Mouse (Mus musculus) layer of hippocampus, adult 11-12 months (tissue): Measurements from ENCODE around the gene Nup210.

ENCODE experiments used
- DNase-seq: peaks from one replicate; pipeline ENCODE4 v3.0.0; 2022; ENCODE audit warnings: low spot score

Gene Nup210

DNA sequence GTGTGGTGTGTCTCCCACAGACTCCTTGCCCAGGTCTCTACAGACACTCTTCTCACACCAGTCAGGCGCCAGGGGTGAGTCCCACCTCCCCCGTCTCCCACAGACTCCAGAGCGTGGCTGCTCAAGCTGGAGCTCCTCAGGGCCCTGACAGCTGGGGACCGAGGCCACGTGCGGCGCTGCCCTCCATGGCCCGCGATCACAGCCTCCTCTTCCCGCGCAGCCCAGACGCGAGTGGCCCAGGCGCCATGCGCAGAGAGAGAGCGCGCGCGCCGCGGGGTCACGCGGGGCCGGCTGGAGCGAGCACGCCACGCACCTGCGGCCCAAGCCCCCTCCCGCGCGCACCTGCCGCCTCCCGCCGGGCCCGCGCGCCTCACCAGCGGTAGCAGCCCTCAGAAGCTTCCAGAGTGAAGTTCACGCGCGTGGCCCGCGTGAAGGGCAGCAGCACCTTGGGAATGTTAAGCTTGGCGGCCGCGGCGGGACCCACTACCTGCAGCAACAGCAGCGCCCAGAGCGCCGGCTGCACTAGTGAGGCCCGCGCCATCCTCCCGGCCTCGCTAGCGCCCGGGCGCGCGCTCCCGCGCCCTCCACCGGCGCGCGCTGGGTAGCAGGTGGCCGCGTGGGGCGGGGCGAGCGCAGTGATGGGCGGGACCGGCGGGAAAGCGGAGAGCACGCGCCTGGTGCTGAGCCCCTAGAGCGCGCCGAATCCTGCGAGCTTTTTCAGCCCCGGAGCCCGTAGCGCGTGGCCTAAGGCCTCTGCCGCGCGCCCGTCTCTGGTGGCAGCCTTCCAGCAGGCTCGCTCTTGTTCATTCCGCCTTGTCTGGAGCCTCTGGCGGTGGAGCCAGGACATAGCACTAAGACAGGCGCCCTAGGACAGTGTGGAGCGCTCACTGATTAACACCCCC lies at the start of gene Nup210:
Gene Nup210, minus strand, starts transcription at position 586 of the 902 bp plus-strand sequence.
- peak; percentile 98 for DNase-seq

GRCm38 (mm10) chr6:91165210-91165609 lies 48.6 kb upstream of the Nup210 start:
- peak; percentile 86 for DNase-seq

GRCm38 (mm10) chr6:91164584-91164983 lies 48.0 kb upstream of the Nup210 start:
- DNase-seq, result no peak

DNA sequence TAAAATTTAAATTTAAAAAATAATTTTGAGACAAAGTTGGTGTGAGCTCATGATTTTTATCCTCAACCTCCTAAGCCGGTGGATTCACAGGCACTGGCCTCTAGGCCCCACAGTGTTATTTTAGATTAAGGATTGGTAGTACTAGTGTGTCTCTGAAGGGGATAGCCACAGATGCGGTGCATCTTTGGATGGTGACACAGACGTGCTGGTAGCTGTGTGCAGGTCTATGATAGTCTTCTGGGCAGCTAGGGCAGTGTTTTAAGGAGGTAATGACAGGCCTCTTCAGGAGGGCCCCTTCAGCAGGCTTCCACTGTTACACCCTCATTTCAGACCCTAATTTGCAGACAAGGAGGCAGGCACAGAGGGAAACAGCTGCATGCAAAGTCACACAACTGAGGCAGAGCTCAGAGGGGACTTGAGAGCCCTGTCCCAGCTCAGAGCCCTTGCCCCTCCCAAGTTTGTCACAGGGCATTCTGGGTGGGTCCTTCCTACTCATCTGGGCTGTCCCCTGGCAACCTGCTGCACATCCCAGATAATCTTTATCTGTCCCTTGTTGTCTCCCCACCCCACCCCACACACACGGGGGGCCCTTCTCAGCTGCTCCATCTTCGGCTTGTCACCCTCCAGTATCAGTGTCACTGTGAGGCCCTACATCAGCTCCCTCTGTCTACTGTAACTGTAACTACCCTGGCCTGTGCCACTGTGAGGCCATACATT lies 46.7 kb upstream of the Nup210 start:
- DNase-seq, result no peak

GRCm38 (mm10) chr6:91162314-91162713 lies 45.7 kb upstream of the Nup210 start:
- no peak for DNase-seq

DNA sequence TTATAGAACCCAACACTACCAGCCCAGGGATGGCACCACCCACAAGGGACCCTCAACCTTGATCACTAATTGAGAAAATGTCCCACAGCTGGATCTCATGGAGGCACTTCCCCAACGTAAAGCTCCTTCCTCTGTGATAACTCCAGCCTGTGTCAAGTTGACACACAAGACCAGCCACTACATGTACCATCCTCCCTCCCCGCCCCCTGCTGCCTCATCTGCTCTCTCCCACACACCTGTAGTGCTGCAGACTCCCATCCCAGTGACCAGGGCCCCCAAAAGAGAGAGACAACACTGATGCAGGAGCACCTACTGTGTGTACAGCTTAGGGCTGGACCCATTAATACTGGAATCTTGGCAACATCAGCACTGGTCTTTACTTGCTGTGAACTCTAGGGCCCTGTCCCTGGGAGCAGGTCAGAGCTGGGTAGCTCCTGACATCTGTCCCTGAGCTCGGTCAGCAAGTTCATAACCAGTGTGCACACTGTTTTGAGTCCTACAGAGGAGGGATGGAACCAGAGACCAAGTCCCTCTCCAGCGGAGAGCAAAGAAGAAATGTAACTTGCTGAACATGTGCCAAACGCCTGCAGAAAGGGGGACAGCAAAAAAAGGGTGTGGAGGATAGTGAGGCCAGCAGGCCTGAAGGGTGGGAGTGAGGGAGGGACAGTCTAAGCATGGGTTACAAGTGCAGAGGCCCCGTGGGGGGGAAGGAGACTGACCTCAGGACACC lies 45.0 kb upstream of the Nup210 start:
- no peak for DNase-seq

GRCm38 (mm10) chr6:91160976-91161375 lies 44.3 kb upstream of the Nup210 start:
- no peak for DNase-seq

DNA sequence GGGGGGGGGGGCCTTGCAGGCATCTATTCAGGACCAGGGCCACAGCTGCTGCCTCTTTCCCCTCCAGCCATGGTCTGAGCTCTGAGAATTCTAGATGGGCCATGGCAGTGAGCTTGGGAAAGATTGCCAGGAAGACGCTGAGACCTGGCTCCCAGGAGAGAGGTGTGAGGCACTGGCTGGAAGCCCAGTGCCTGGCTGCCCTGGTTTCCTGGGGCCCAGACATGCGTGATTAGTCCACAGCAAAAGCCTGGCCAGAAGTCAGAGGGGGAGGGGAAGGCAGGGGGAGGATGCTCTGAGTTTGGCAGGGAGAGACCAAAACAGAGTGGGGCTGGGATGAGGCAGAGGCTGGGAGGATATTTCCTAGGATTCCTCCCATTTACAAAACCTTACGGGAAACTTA lies 43.8 kb upstream of the Nup210 start:
- peak; percentile 61 for DNase-seq

DNA sequence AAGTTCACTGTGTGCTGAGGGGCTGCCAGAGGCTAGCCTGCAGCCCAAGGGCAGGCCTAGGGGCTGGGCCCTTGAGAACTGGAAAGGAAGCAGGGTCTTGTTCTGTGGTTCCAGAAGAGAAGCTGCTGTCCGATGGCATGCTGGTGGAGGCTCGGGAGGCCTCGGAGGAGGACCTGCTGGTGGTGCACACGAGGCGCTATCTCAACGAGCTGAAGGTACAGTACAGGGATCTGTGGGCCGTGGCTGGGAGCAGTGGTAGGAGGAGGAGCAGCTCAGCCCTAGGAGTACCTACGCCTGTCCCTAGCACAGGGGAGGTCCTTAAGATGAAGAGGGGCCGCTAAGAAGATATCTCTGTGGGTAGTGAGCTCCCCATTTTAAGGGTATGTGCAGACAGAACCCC lies 42.4 kb upstream of the Nup210 start:
- DNase-seq, result no peak

GRCm38 (mm10) chr6:91157237-91157570 lies 40.6 kb upstream of the Nup210 start:
- no peak for DNase-seq

DNA sequence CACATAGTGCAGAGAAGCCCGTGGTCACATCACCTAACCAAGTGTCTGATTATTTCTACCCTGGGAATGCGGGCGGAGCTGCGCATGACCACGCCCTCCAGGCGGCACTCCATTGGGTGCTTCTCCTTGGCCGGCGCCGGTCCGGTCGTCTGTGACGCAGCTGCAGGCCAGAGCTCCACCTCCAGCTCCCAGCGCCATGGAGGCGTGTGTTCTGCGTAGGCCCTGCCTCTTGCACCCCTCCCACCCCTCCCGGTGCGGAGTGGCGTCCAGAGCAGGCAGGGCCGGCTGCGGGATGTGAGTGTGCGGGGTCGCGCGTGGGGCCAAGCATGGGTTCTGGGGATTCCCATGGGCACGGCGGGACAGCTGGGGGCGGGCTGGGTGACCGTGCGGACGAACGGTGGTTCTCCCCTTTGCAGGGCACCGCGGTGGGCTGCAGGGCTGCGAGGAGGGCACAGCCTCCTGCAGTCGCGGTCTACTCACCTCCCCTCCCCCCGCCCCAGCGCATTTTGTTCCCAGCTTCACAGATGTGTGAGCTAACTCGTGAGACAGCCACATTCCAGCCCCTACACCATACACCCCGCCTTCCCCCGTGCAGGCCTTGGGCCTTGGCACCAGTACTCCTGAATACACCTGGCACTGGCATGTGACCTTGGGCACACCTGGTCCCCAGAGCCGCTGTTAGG lies 40.1 kb upstream of the Nup210 start, which contains the start of gene Hdac11:
Gene Hdac11, plus strand, starts transcription at position 112 of the 683 bp plus-strand sequence.
- DNase-seq, result peak; percentile 95

DNA sequence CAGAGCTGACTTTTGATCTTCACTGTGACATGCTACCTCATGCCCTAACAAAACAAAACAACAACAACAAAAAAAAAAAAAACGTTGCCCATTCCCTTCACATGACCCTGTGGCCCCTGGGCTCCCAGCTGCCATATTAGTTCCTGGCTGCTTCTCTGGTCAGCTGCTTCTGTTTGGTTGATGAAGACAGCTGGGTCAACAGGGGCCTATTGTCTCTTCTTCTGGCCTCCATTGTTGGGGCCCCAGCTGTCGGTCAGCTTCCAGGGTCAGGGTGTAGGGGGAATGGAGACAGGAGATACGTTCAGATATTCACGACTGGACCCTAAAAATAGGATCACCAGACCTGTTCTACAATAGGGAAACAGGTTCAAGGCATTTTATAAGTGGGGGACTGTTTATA lies 39.4 kb upstream of the Nup210 start:
- DNase-seq, result peak; percentile 53

DNA sequence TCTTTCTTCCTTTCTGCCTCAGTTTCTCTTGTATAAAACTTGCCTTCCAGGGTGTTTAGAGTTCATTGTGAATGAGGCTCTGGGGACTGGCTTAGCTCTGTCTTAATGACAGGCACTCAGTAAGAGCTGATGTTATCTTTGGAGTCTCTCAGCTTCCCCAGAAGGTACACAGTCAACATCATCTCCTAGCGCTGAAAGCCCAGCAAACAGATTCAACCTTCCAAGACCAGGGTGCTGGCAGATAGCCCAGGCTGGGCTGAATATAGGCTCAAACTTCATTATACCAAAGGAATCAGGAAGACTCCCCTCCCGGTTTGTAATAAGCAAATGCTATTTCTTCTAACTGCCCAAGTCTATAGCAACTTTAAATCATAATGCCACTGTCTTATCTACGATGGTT lies 38.7 kb upstream of the Nup210 start:
- DNase-seq, result no peak

GRCm38 (mm10) chr6:91154685-91155084 lies 38.1 kb upstream of the Nup210 start:
- no peak for DNase-seq

DNA sequence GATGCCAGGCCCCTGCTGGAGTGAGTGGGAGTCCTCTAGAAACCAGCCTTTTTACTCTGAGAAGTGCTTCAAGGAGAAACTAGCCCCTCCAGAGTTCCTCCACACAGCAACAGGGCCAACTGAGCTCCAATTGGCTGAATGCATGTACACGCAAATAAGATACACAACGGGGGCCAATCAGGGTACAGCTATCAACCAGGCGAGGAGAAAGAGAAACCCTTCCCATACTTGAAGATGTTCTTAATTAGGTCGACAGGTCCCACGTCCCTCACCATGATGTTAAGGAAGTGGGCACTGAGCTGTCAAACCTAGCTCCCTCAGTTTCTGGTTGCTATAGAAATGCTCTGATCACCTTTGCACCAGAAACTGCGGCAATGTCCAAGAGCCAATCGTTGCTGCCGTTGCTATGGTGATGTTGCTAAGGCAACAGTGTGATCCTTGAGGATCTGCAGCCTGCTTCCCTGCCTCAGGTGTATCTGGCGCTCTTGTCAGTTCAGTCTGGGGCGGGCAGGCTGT lies 37.0 kb upstream of the Nup210 start:
- DNase-seq, result peak; percentile 65

- DNase-seq, result no peak
Observed at GRCm38 (mm10) chr6:91152892-91153548, 36.4 kb upstream of the Nup210 start.

- DNase-seq, result no peak
Observed at GRCm38 (mm10) chr6:91147152-91147770, 30.6 kb upstream of the Nup210 start.

DNA sequence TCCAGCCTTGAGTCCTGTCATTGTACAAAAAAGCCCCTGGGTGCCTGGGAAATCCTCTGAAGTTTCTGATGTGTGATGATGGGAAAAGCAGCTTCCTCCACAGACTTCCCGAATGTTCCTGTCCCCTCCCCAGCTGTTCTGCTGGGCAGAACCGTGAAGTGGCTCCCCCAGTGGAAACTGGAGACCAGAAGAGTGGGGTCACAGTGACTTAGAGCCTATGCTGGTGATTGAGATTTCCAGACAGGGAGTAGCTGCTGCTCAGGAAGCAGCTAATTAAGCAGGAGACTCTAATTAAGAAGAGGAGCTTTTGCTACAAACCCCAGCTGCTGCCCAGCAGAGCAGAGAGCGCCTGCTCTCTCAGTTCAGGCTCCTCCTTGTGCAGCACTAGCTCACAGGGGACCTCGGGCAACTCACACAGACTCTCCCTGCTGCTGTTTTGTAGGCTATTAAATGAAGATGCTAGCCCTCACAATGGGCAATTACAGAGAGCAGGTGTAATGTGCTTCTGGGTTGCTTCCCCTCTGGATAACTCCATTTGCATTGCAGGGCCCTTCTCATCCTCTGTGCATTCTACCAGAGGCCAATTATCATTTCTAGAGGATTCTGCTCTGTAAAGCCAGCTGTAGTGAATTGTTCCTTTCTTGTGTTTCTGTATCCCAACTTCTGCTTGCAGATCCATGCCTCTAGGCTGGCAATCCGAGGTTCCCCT lies 30.0 kb upstream of the Nup210 start:
- DNase-seq, result no peak

DNA sequence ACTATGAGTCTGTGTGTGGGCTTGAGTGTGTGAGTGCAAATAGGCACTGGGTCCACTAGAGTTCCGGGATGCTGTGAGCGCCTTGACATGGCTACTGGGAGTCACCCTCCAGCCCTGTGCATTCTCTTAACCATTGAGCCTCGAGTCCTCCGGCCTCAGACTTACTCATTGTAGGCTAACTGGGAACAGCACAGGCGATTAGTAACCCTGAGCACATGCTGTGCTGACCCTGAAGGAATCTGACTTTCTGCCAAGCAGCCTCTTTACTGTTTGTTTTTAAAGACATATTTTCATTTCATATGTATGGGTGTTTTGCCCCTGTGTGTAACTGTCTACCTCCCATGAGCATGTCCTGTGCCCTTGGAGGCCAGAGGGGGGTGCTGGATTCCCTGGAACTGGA lies 28.9 kb upstream of the Nup210 start:
- DNase-seq, result no peak

DNA sequence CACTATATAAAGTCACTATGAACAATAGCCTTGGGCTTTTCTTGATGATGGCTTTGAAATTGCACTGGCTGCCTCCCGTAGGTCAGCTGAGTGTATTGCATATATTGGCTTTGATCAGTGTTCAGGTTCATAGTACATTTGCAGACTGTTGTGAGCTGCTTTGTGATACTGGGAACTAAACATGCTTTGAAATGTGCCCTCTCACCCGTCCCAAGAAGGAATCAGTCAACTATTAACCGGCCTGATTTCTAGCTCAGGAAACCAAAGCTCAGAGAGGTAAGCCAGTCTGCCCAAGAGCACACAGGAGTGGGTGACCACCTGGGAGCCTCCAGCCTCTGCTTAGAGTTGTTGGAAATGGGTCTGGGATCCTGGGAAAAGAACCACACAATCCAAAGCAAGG lies 28.4 kb upstream of the Nup210 start:
- DNase-seq, result no peak
